Mouse (Mus musculus): ENCODE measurements around the gene Smpdl3b. TPM values are rescaled to one million over a fixed set of nuclear protein-coding genes. Genes with fewer than 3 reads are reported as not detected.

Gene Smpdl3b
- total and polyA plus RNA-seq, 3 experiments: 0.28 to 0.69 TPM; not detected in 1

DNA sequence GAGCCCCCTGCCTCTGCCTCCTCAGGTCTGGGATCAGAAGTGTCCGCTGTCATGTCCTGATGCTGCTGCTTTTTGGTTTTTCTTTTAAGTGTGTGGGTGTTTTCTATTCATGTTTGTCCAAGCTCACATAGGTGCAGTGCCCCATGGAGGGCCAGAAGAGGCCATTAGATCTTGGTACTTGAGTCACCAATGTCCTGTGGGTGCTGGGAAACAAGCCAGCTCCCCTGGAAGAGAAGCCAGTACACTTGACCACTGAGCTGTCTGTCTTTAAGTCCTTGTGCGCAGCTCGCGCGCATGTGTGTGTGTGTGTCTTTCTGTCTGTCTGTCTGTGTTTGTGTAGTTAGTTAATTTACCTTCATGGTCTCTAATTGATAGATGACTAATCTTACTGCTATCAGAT, 55.0 kb downstream of the Smpdl3b start:
- H3K27ac ChIP-seq (ENCODE audit: control insufficient read depth, low read depth, low read length): no peak overlapping the region
- no peaks in the 10 kb centered on the region for H3K27me3 ChIP-seq (ENCODE audit: control insufficient read depth in 1 of 2, insufficient read depth in 2 of 2, low read length in 2 of 2)
- DNase-seq (ENCODE audit: low read depth, low spot score): no peak
- no peak overlapping the region for H3K4me3 ChIP-seq (ENCODE audit: control insufficient read depth in 1 of 2, insufficient read depth in 1 of 2, low read depth in 2 of 2, low read length in 2 of 2)
- no peaks in the 10 kb centered on the region; a peak in 1 of 4 replicates for H3K4me1 ChIP-seq (ENCODE audit: control insufficient read depth in 1 of 2, insufficient read depth in 2 of 2, low read length in 2 of 2)
- H3K9ac ChIP-seq (ENCODE audit: control insufficient read depth, low read depth, low read length, poor library complexity, severe bottlenecking): no peak overlapping the region
- H3K9me3 ChIP-seq (replicated peaks; ENCODE audit: insufficient read depth, low read length): no peaks in the 10 kb centered on the region
- H3K79me2 ChIP-seq (ENCODE audit: control insufficient read depth, insufficient read depth, low read length, poor library complexity): no peaks in the 10 kb centered on the region
- TF ChIP-seq MAZ (IDR thresholded peaks at IDR 0.05; ENCODE audit: low read depth, low read length): no peak
- H3K36me3 ChIP-seq (ENCODE audit: control insufficient read depth in 1 of 2, insufficient read depth in 2 of 2, low read length in 2 of 2): peaks cover 4 to 31% of the 10 kb centered on the region in 2 experiments

- no peak overlapping the region for H3K9ac ChIP-seq (ENCODE audit: control insufficient read depth, low read depth, low read length, poor library complexity, severe bottlenecking)
- no peaks in the 10 kb centered on the region for H3K9me3 ChIP-seq (replicated peaks; ENCODE audit: insufficient read depth, low read length)
- H3K4me1 ChIP-seq (ENCODE audit: control insufficient read depth in 1 of 2, insufficient read depth in 2 of 2, low read length in 2 of 2): no peaks in the 10 kb centered on the region
- no peak for TF ChIP-seq KAT2A (conservative IDR thresholded peaks at IDR 0.05; ENCODE audit: low read depth, low read length)
- TF ChIP-seq RAD21 (IDR thresholded peaks at IDR 0.05; ENCODE audit: low read depth, low read length): no peak
- TF ChIP-seq MAX (IDR thresholded peaks at IDR 0.05; ENCODE audit: low read length): no peak
- TF ChIP-seq POLR2AphosphoS2 (IDR thresholded peaks at IDR 0.05; ENCODE audit: low read length): no peak
- no peak for TF ChIP-seq USF2 (IDR thresholded peaks at IDR 0.05; ENCODE audit: borderline replicate concordance in 1 of 2, insufficient read depth in 1 of 2, low read depth in 1 of 2, low read length in 2 of 2)
- no peak for TF ChIP-seq MYB (IDR thresholded peaks at IDR 0.05; ENCODE audit: low read depth, low read length)
- peaks cover 0 to 22% of the 10 kb centered on the region in 2 experiments; a peak in 2 of 4 replicates for H3K36me3 ChIP-seq (ENCODE audit: control insufficient read depth in 1 of 2, insufficient read depth in 2 of 2, low read length in 2 of 2)
- no peak overlapping the region for H3K4me3 ChIP-seq (ENCODE audit: control insufficient read depth in 1 of 2, insufficient read depth in 1 of 2, low read depth in 2 of 2, low read length in 2 of 2)
- no peaks in the 10 kb centered on the region for H3K27me3 ChIP-seq (ENCODE audit: control insufficient read depth in 1 of 2, insufficient read depth in 2 of 2, low read length in 2 of 2)
- DNase-seq (ENCODE audit: low read depth, low spot score): no peak
- H3K27ac ChIP-seq (ENCODE audit: control insufficient read depth, low read depth, low read length): no peak overlapping the region
- H3K79me2 ChIP-seq (ENCODE audit: control insufficient read depth, insufficient read depth, low read length, poor library complexity): no peaks in the 10 kb centered on the region
These were observed 63.7 kb downstream of the Smpdl3b start for GRCm38 (mm10) chr4:132693366-132693765.

- Histone ChIP-seq H3K27me3 (ENCODE audit: control insufficient read depth in 1 of 2, insufficient read depth in 2 of 2, low read length in 2 of 2) (no peaks in the 10 kb centered on the region), H3K36me3 (ENCODE audit: control insufficient read depth in 1 of 2, insufficient read depth in 2 of 2, low read length in 2 of 2) (peaks cover 0 to 26% of the 10 kb centered on the region in 2 experiments; a peak in 2 of 4 replicates)
These were observed 67.4 kb downstream of the Smpdl3b start for GRCm38 (mm10) chr4:132689634-132690033.

More at GRCm38 (mm10) chr4:132689634-132690033, 67.4 kb downstream of the Smpdl3b start:
- Histone ChIP-seq H3K9ac (ENCODE audit: control insufficient read depth, low read depth, low read length, poor library complexity, severe bottlenecking) (no peak overlapping the region), H3K9me3 (replicated peaks; ENCODE audit: insufficient read depth, low read length) (no peaks in the 10 kb centered on the region), H3K4me3 (ENCODE audit: control insufficient read depth in 1 of 2, insufficient read depth in 1 of 2, low read depth in 2 of 2, low read length in 2 of 2) (no peak overlapping the region), H3K27ac (ENCODE audit: control insufficient read depth, low read depth, low read length) (no peak overlapping the region), H3K4me1 (ENCODE audit: control insufficient read depth in 1 of 2, insufficient read depth in 2 of 2, low read length in 2 of 2) (no peaks in the 10 kb centered on the region), H3K79me2 (ENCODE audit: control insufficient read depth, insufficient read depth, low read length, poor library complexity) (no peaks in the 10 kb centered on the region; the same call in 1 of the 2 replicates)
- DNase-seq (ENCODE audit: low read depth, low spot score): no peak
- TF ChIP-seq MYC (IDR thresholded peaks at IDR 0.05; ENCODE audit: low read depth, low read length): no peak
- no peak for TF ChIP-seq UBTF (IDR thresholded peaks at IDR 0.05; ENCODE audit: borderline replicate concordance, insufficient read depth, low read depth, low read length)
- no peak for TF ChIP-seq NELFE (IDR thresholded peaks at IDR 0.05; ENCODE audit: low read depth, low read length)
- no peak for TF ChIP-seq POLR2A (IDR thresholded peaks at IDR 0.05; ENCODE audit: control insufficient read depth in 1 of 2, insufficient read depth in 1 of 2, low read depth in 1 of 2, low read length in 2 of 2, poor library complexity in 1 of 2)
- no peak for TF ChIP-seq HCFC1 (IDR thresholded peaks at IDR 0.05; ENCODE audit: low read depth, low read length)
- no peak for TF ChIP-seq CTCF (IDR thresholded peaks at IDR 0.05 in 2 of 3, conservative IDR thresholded peaks at IDR 0.05 in 1 of 3; ENCODE audit: control insufficient read depth in 1 of 3, insufficient read depth in 1 of 3, low read depth in 2 of 3, low read length in 3 of 3, poor library complexity in 1 of 3, severe bottlenecking in 1 of 3)
- no peak for TF ChIP-seq RAD21 (IDR thresholded peaks at IDR 0.05; ENCODE audit: low read depth, low read length)
- TF ChIP-seq MAZ (IDR thresholded peaks at IDR 0.05; ENCODE audit: low read depth, low read length): no peak
- TF ChIP-seq USF2 (IDR thresholded peaks at IDR 0.05; ENCODE audit: borderline replicate concordance in 1 of 2, insufficient read depth in 1 of 2, low read depth in 1 of 2, low read length in 2 of 2): no peak
- TF ChIP-seq MXI1 (IDR thresholded peaks at IDR 0.05; ENCODE audit: low read depth, low read length): no peak
- no peak for TF ChIP-seq USF1 (IDR thresholded peaks at IDR 0.05; ENCODE audit: low read depth, low read length)
- no peak for TF ChIP-seq ZKSCAN1 (IDR thresholded peaks at IDR 0.05; ENCODE audit: low read depth, low read length)
- TF ChIP-seq MEF2A (IDR thresholded peaks at IDR 0.05; ENCODE audit: extremely low read depth, insufficient replicate concordance, low read depth, low read length, poor library complexity, severe bottlenecking): no peak
- TF ChIP-seq ETS1 (IDR thresholded peaks at IDR 0.05; ENCODE audit: low read depth, low read length): no peak
- no peak for TF ChIP-seq ZNF384 (IDR thresholded peaks at IDR 0.05; ENCODE audit: low read depth, low read length)
- TF ChIP-seq MAFK (IDR thresholded peaks at IDR 0.05; ENCODE audit: borderline replicate concordance, low read depth, low read length): no peak
- no peak for TF ChIP-seq MAX (IDR thresholded peaks at IDR 0.05; ENCODE audit: low read length)
- TF ChIP-seq JUND (IDR thresholded peaks at IDR 0.05; ENCODE audit: low read depth, low read length): no peak

Measured in MEL (cell line).